Mouse (Mus musculus) CD4-positive helper T cell, adult 2 months (primary cell): Measurements from ENCODE around the gene Gm10376.
"Not testable (repeated sequence)": the region's sequence is repeated elsewhere in the genome, so short reads cannot be mapped to it uniquely, and the experiment has no call there.

Source experiments
- DNase-seq: peaks from one replicate; pipeline ENCODE4 v3.0.0-alpha.2; 2012; ENCODE audit warnings: low read depth, missing footprints, low spot score

Gene Gm10376

DNA sequence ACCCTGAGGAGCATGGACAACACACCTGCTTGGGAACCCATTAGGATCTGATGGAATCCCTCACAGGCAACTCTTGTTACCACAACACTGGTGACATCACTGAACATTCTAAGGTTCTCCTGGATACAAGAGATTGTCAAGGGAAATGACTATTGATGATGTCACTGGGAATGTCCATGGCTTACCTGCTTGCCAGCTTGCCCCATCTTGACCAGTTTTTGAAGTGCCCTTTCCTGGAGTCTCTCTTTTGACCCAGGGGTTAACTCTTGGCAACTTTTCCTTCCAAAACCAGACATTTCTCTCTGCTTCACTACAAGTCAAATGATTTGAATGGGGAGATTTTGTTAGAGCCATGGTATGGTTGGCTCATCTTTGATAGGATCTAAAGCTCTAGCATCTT, at the start of gene Gm10376:
Gene Gm10376, minus strand, starts transcription at position 101 of the 400 bp plus-strand sequence.
- DNase-seq: not testable (repeated sequence)

DNA sequence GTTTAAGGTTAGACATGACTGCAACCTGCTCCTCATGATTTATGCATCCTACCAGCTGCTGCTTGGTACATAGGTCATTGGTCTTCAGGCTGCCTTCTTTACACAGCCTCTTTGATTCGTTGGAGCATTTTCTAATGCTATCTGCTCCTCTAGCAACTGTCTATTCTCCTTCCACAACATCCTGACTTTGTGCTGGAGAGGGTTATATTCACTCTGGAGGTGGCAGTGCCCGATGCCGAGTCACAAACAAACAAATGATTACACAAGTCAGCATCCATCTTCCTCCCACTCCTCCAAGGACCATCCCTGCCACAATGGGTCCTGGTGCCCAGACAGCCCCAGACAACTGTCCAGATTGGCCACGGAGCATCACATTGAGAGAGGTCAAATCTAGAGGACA, 44.8 kb upstream of the Gm10376 start:
- not testable (repeated sequence) for DNase-seq

DNA sequence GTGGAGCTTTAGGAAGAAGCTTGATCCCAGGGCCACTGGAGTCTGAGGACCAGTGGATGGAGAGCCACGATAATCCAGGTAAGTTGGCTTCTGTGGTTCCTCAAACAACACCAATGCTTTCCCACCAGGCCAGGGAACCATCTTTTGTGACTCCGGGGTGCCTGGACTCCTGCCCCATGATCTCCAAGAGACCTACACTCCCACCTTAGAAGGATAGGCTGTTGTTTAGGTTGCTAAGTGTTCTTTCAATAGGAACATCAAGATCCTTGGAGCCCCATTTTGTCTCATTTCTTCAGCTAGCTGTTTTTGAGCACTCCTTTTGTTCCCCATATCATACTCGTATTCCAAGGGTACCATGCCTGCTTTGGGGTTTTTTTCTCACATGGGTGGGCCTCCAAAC, 42.6 kb upstream of the Gm10376 start:
- not testable (repeated sequence) for DNase-seq

DNA sequence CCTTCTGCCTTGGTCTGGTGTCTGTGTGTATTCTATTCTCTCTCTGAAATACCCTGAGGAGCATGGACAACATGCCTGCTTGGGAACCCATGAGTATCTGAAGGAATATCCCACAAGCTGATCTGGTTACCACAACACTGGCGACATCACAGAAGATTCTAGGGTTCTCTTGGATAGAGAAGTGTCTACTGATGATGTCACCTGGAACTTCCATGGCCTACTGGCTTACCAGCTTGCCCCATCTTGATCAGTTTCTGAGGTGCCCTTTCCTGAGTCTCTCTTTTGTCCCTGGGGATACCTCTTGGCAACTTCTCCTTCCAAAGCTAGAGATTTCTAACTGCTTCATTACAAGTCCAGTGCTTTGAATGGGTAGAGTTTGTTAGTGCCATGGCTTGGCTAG, 21.9 kb downstream of the Gm10376 start, which contains the start of gene Gm8082:
Gene Gm8082, minus strand, starts transcription at position 101 of the 400 bp plus-strand sequence.
- DNase-seq: not testable (repeated sequence)
